Mouse (Mus musculus) ES-Bruce4 (cell line): ENCODE results near the gene Thada.

Experiments used
- CTCF ChIP-seq: IDR thresholded peaks from one replicate; pipeline ENCODE4 v1.8.1; 2011; ENCODE audit warnings: low read depth, low read length
- EP300 ChIP-seq: IDR thresholded peaks from 2 replicates; pipeline ENCODE4 v1.6.1; 2011; ENCODE audit warnings: low read depth, low read length; ENCODE audit not compliant: insufficient read depth

DNA sequence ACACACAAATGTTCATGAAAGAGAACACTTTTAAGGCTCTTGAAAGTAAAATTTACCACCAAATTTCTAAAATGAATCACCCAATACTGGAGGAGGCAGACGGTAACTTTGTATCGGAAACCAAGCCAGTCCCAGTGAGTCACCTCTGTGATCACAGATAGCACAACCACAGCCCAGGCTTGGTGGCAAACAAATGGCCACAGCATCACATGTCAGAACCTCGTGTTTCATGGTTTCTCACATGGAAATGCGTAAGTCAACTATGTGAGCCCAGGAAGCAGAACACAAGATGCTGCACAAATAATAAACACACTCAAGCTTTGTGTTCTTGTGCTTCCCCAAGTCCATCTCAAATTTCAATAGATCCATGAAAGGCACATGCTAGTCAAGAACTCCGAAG, 133.1 kb downstream of the Thada start:
- TF ChIP-seq CTCF (no peak), EP300 (no peak)
